Mouse (Mus musculus) thymus, adult 2 months (tissue): ENCODE results near the gene Olfm4.

ENCODE experiments used
- CTCF ChIP-seq: fragments of 200-500 bp; IDR thresholded peaks from 2 replicates; pipeline ENCODE4 v1.5.1; 2012; ENCODE audit warnings: mild to moderate bottlenecking, control low read depth, low read length, moderate library complexity, borderline replicate concordance; ENCODE audit not compliant: control insufficient read depth, poor library complexity, insufficient read depth; ENCODE audit errors: extremely low read depth
- POLR2A ChIP-seq: fragments of 200-500 bp; IDR thresholded peaks from 2 replicates; pipeline ENCODE4 v1.6.1; 2012; ENCODE audit warnings: mild to moderate bottlenecking, low read length, control low read depth, moderate library complexity; ENCODE audit not compliant: control insufficient read depth, poor library complexity, insufficient read depth; ENCODE audit errors: extremely low read depth

- TF ChIP-seq CTCF = no peak
- no peak for TF ChIP-seq POLR2A
Measured at GRCm38 (mm10) chr14:79985137-79985670, 1.3 kb downstream of the Olfm4 start.
